Mouse (Mus musculus) spleen, adult 2 months (tissue): ENCODE data around the gene Ssr4.

Source experiments
- CTCF ChIP-seq: fragments of 200-500 bp; IDR thresholded peaks from 2 replicates; pipeline ENCODE4 v1.5.1; 2011; ENCODE audit warnings: mild to moderate bottlenecking, inconsistent platforms; ENCODE audit not compliant: insufficient read depth, insufficient read length, insufficient replicate concordance; ENCODE audit errors: extremely low read depth
- POLR2A ChIP-seq: fragments of 200-500 bp; IDR thresholded peaks from 2 replicates; pipeline ENCODE4 v1.6.1; 2011; ENCODE audit warnings: low read depth, low read length, inconsistent platforms

DNA sequence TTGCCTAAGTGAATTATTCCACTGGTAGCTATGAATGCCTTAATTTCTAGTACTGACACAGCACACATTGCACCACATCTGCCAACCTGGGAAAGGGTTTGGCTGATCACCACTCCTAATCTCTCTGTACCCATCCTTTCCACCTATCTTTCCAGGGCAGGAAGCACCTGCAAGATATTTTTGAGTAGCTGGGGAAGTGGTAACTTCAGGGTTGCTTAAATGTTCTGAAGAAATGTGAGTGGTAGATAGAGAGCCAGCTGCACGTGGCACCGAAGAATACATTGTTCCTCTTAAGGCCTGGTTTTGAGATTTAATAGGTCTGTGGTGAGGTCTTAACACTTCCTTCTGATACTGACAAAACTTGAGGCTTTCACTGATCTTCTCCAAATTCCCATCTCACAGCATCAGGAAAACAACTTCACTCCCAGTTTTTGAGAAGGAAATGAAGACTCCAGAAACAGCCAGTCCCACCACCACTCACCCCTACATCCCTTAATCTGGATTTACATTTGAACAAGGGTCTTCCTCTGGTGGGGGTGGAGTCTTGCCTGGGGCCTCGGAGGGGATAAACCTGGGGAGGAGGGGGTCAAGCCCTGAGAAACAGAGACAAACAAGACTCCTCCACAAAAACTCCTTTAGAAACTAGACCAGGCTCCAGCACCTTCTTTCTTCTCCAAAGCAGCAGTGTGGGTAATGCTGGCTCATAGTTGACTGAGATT, 29.9 kb downstream of the Ssr4 start:
- TF ChIP-seq POLR2A = no peak
- TF ChIP-seq CTCF = no peak
